Mouse (Mus musculus) heart, postnatal 14 days (tissue): ENCODE measurements around the gene Dagla. TPM values are rescaled to one million over a fixed set of nuclear protein-coding genes. Genes with fewer than 3 reads are reported as not detected.

Experiments
- DNase-seq, 2 experiments: peaks; one replicate each; pipeline ENCODE4 v3.0.0; 2021 to 2022
- intact Hi-C: fragments of 180-260 bp; cut with DNase I; formaldehyde crosslinking; loops from one replicate; pipeline ENCODE4 v1.15.1; 2025
- total RNA-seq, 2 experiments: library from RNA; stranded (reverse); gene quantifications; 2 replicates each; pipeline ENCODE4 v1.2.3; 2021

Dagla gene
- total RNA-seq, 2 experiments from 2014 or later = 3.0 to 3.5 TPM

GRCm38 (mm10) chr19:10288125-10289040, 16.3 kb downstream of the Dagla start:
- intact Hi-C loops = no loop called here

DNA sequence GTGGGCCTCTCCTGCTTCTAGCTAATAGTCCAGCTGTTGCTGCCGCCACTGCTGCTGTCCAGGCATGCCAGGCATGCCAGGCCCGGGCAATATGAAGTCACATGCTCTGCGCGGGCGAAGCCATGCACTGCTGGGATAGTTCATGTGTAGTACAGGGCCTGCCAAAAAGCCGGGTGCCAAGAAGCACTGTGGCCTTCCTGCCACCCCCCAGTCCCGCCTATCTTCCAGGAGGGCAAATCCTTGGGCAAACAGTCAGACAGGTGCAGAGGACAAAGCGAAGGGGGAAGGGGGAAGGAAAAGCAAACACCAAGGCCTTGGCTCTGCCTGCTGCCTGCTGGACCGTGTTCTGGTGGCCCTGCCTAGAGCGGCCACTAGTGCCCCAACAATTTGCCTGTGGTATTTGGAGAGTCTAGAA, 18.2 kb downstream of the Dagla start:
- intact Hi-C loops = no loop called here
- DNase-seq = no peak

More at GRCm38 (mm10) chr19:10288125-10289040, 16.3 kb downstream of the Dagla start:
- DNase-seq = no peak

- intact Hi-C loops = no loop called here
- no peak for DNase-seq
Measured at GRCm38 (mm10) chr19:10280771-10281540, 23.7 kb downstream of the Dagla start.

DNA sequence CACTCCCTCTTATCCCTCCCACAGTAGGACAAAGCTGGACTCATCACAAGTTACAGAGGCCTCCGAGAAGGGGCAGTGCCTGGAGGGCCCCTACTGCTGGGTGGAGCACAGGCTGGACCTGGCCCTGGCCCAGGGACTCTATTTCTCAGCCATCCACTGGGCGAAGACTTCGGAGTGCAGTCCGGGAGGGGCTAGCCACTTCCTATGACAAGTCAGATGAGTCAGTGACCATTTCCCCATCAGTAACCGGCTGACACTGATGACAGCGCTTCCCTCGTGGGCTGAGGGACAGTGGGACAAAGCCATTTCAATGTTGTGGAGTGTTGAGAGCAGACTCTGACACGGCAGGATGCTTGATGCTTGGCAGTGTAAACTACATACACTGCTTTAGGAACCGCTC, 25.0 kb downstream of the Dagla start:
- intact Hi-C loops = no loop called here
- peak; percentile 50 to 55 for DNase-seq

DNA sequence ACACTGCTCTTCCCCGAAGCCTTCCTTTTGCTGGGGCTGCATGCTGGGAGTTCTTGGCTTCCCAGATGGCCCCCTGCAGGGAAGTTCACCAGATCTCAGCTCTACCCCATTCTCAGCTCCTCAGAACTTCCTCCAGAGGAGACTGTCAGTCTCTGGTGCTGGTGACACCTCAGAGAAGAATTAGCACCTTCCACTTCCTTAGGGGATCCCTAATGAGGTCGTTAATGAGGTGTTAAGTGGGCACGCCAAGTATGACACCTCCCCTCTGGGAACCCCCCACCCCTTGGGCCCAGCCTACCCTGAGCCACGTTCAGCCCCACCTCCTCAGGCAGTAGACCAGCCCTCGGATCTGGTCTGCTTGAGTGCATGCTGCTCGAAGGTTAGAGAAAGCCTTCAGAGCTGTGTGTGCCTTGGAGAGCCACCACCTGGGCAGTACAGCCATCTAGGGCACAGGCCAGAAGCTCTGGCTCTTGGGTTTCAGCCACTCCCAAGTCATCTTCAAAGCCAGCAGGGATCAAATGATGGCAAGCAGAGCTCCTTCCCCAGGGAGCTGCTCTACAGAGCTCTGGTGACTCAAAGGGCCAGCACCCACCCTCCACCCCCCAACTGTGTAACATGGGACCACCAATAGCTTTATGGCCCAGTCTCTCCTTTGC, 25.9 kb downstream of the Dagla start:
- no peak for DNase-seq
- intact Hi-C loops = no loop called here

DNA sequence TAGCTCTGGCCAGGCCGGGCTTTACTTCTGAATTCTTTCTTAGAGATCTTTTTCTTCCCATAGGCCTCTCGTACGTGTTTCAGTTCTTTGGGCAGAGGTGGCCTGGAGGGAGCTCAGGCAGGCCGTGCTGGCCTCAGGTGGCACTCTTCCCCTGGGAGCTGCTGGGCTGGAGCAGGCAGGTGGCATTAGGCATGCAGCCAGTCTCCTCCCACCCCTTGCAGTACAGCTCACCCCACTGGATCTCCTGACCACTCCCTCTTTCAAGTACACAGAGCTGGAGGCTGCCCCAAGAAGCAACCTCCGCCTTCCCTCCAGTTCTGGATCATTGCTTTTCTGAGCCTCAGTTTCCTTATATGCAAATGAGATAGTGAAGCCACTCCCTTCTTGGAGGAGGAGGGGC, 26.9 kb downstream of the Dagla start:
- intact Hi-C loops = no loop called here
- DNase-seq = no peak

GRCm38 (mm10) chr19:10277331-10277730, 27.3 kb downstream of the Dagla start:
- no peak for DNase-seq
- intact Hi-C loops = no loop called here

GRCm38 (mm10) chr19:10276483-10277144, 28.1 kb downstream of the Dagla start:
- intact Hi-C loops = no loop called here
- DNase-seq = no peak

DNA sequence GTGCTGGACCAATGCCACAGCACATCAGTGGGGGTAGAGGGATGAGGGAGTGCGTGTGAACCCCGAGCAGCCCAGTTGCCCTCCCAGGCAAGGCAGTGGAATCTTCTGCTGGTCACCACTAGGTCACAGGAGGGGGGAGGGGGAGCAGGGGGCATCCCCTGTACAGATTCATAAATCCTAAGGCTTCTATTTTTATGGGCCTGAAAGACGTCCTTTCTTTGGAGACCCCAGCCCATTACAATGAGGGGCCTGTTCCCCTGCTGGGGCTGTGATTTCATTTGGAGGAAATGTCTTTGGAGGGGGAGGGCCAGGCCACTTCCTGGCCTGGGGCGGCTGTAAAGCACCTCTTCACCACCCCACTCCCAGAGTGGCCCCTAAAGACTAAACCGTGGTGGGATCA, 30.6 kb downstream of the Dagla start:
- intact Hi-C loops = no loop called here
- no peak for DNase-seq

- peak; percentile 48 to 75 for DNase-seq
- intact Hi-C loops = no loop called here
Measured at GRCm38 (mm10) chr19:10272746-10273145, 31.9 kb downstream of the Dagla start.

DNA sequence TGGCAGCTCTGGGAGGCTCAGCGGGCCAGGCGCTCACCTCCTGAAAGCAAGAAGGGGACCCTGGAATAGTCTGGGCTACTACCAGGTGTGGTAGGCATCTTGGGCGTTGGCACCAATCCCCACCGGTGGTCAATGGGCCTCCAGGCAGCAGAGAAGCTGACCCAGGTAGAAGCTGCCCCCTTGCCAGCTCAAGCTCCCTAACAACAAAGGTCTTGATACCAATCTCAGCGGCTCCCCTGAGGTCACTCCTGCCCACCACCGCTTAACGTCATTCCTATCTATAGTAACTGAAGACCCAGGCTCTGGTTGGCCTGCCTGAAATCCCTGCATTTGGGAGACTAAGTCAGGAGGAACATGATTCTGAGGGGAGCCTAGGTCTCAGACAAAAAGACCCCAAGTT, 33.1 kb downstream of the Dagla start:
- intact Hi-C loops = no loop called here
- no peak for DNase-seq

GRCm38 (mm10) chr19:10270356-10270755, 34.3 kb downstream of the Dagla start:
- intact Hi-C loops = no loop called here
- DNase-seq = no peak

GRCm38 (mm10) chr19:10268851-10269250, 35.8 kb downstream of the Dagla start:
- intact Hi-C loops = no loop called here
- no peak for DNase-seq

DNA sequence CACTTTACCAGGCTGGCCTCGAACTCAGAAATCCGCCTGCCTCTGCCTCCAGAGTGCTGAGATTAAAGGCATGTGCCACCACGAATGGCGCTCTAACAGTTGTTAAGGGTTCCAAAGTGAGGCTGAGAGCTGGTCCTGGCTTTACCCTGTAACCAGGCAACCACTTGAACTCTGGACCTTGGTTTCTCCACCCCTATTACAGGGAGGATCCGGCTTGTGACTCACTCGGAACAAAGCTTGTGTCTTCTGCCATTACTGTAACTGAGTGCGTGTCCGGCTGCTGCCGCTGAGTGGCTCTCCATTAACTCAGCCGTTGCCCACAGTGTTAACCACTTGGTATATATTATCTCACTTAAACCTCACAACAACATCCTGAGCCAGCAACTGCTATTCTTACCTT, 36.7 kb downstream of the Dagla start:
- intact Hi-C loops = no loop called here

GRCm38 (mm10) chr19:10267057-10267456, 37.6 kb downstream of the Dagla start:
- peak; percentile 49 to 55 for DNase-seq
- intact Hi-C loops = no loop called here

More for the DNA sequence above, 36.7 kb downstream of the Dagla start:
- no peak for DNase-seq

DNA sequence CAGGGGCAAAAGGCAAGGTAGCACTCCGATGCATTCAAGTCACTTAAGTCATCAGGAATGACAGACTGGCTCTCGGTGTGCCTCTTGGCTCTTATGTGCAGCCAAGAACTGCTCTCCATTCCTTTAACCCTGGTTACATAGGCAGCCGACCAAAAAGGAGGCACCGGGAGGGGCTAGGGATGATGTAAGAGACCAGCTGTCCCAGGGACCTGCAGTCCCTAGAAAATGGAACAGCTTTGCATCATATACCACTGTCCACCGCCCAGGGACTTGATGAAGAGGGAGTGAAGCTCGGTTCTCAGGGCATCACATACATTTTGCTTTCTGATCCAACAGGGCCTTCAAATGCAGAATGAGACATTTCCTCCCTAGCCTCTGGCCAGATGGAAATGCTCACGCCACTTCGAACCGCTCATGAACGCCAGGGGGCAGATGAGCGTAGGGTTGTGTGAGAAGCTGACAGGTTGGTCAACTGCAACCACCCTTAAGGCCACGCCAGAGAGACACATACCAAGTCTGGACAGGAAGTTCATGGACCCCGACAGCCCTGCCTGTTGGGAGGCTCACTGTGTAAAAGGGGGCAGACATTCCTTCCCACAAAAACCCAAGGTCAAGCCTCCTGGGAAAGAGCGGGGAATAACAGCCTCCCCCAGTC, 38.4 kb downstream of the Dagla start:
- peak; percentile 85 to 90 for DNase-seq
- intact Hi-C loops = loop anchor here (1.0 kb wide), 1 partner anchor 39 kb away; no protein-coding TSS in a partner anchor

GRCm38 (mm10) chr19:10261369-10261768, 43.3 kb downstream of the Dagla start:
- no peak for DNase-seq
- intact Hi-C loops = no loop called here

DNA sequence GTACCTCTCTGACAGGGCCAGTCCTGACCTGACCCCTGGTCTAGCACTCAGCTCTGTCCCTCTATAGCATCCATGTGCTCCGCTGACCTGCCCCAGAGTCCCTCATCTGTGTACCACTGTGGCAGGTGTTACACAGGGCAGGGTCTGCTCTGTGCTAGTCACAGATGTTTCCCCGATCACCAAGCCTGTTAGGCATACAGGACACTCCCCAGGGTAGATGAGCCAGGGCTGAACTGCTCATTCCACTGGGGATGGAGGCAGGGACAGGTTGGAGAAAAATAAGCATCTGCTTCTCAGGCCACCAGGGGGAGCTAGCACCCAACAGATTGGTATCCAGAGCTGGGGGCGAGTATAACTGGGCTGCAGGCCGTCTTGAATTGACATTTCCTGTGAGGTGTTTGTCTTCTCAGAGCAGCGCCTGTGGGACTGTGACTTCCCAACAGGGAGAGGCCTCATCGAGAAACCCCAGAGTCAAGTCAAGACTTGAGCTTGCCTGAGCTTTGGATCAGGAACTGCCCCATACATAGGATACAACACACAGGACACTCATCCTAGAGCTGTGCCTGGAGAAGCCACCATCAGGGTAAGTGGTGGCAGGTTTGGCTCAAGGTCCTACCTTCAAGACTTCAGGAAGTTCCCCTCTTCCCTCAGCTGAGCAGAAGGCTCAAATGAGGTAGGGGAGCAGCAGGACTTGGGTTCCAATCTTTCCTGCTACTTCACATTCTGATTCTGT, 46.2 kb downstream of the Dagla start:
- intact Hi-C loops = loop anchor here (2.0 to 5.0 kb wide), 5 partner anchors 74 to 244 kb away; no protein-coding TSS in a partner anchor
- DNase-seq = peak; percentile 84 to 90

DNA sequence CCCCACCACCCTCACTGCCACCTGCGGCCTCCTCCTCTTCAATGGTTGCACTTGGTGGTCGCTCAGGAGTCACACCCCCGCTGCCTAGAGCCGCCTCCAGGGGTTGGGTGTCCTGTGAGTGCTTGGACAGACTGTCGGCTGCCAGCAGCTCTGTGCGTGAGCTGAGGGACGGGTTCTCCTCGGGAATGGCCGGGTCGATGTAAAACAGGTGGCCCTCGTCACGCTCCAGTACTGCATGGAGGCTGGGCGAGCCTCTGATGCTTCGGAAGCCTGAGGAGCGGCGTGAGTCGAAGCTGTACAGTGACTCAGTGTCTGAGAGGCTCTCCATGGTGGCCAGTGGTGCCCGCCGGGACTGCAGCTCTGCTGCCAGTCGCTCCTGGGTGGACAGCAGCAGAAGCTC, 56.5 kb downstream of the Dagla start:
- intact Hi-C loops = no loop called here
- peak in 1 of 2 experiments; percentile 24 for DNase-seq
